Mouse (Mus musculus) skeletal muscle tissue, adult 2 months (tissue): Measurements from ENCODE around the gene Tenm3.

ENCODE experiments used
- DNase-seq: peaks from one replicate; pipeline ENCODE4 v3.0.0-alpha.2; 2012; ENCODE audit warnings: low read depth, low spot score

Tenm3 gene

DNA sequence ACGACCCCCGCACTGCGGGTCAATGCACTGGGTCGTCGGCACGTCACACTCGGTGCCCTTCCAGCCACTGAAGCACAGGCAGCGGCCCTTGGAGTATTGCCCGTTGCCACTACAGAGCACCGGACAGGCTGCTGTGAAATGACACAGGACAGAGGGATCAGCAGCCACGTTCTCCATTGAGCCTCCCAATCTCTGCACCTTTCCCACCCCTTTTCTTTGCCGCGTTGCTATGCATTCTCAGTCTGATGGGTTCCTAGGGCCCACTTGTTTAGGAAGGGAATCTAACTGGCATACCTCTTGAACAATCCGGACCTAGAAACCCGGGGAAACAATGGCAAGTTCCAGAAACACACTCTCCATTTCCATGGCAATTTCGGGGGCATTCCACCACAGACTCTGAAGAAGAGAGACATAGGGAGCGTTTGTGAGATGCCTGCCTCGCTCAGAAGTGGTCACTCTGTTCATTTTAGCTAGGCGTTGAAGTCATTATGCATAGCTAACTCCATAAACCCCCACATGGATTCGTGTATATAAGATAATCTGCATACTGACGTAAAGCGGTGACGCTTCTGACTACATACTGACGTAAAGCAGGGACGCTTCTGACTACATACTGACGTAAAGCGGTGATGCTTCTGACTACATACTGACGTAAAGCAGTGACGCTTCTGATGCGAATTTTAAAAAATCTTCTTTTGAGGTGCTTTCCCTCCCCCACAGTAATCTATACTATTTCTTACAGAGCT is 501.3 kb downstream of the Tenm3 start:
- no peak for DNase-seq

DNA sequence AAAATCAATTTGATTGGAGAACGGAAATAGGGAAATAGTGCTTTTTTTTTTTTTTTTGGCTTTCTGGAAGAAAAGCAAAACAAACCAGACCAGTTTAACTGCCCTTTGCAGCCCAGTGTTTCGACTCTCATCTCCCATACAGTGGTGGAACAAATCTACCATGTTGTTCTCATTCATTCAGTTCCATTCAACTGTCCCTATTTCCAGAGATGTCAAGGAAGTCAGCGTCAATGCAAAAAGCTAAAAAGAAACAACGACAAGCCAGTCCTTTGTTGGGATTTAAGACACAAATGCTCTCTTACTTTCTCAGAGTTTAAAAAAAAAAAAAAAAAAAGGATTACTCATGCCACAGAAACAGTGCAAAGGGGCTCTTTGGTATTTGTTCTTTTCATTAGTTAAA is 502.1 kb downstream of the Tenm3 start:
- DNase-seq: no peak

DNA sequence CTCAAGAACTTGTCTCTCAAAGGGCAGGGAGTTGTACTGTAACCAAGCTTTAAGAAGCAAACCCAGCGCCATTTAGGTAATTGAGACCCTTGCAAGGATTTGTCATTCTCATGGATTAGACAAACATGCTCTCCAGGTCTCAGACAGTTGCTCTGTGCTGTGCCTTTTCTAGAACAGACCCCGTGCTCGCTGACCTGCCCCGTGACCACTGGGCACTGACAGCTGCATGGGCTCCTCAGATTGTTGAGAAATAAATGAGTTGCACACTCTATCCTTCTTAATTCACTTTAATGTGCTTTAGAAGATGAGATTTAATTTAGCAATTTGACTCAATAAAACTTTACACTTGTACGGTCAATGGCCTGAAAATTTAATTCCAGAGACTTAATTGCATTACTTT is 502.5 kb downstream of the Tenm3 start:
- DNase-seq: no peak

DNA sequence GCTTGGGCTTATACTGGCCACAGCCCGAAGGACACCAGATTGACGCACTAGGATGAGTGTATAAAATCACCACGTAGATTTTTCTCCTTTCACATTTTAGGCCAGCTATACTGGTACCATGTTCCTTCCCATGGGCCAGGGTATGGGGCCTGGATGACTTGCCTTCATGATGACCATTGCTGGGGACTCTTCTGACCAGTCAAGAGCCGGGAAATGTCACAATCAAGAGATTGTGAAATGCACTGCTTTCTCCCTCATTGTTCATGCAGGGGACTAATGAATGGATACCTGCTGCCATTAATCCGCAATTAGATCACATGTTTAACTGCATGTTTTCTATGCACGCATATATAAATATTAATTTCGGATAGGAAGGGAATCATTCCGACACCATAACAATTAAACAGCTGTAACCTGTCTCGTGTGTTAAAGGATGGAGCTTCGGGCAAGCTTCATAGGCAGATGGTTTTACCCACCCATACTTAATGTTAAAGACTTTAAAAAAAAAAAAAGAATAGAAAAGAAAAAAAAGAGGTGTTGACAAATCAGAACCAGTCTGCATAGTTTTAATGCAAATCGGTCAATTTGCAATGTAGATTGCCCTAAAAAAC is 521.0 kb downstream of the Tenm3 start:
- DNase-seq: no peak

DNA sequence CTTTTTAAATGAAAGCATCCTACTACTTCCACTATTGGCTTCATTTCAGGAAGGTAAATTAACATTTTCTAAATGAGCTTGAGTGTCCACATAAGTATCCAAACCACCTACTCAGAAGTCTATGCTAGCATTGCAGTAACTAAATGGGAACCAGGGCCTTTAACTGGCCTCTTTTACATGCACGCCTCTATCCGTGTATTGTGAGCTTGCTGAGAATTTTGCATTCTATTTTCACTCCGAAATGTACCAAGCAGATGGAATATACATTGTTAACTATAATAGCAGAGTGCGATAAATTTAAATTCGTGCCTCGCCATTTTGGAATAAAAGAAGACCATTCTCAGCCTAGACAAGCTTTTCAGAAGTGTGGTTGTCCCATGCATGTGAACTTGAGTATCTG is 521.5 kb downstream of the Tenm3 start:
- DNase-seq: no peak

DNA sequence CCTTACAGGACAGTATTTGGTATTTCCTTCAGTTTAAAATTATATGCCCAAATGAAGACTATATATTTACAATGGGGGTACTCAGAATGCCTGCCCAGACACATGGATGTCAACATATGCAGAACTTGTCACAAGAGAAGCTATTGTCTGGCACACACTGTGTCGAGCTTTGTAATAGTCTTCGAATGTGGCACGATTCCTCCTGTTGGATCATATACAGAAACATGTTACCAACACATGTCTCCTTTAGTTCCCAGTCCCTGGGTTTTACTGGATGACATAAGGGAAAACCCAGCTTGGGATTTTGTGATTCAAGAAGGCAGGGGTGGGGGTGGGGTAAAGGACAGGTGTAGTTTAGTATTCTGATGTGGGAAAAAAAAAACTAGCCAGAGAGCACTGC is 524.1 kb downstream of the Tenm3 start:
- no peak for DNase-seq

DNA sequence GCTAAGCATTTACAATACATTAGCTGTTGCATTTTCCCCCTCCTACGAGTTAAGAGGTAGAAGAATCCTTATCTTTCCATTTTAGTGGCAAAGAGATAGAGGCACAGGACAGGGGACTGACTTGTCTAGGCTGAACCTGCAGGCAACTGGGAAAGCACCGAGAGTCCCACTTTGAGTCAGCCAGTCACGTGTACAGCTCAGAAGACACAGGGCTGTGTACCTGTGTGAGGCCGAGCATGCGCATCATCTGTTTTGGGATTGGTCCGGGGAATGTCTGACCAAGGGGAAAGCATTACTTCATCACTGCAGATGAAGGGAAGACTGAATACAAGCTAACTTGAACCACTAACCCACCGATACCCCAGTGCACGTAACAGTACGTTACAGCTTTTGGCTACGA is 526.3 kb downstream of the Tenm3 start:
- no peak for DNase-seq

DNA sequence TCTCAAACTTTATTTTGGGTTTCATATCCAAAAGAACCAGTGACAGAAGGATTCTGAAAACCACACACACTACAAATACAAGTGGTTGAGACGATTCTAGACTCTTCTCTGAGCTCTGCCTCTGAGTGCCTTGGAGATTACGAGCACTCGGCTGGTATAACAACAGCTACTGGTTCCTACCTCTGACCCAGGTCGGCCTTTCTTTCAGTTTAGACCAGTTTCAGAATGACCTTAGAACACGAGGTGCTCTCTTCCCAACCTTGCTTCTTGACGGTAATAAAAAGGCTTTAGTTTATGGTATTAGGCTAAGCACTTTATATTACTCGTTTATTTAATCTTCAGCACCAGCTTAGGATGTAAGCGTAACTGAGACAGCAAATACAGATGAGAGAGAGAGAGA is 528.1 kb downstream of the Tenm3 start:
- no peak for DNase-seq

DNA sequence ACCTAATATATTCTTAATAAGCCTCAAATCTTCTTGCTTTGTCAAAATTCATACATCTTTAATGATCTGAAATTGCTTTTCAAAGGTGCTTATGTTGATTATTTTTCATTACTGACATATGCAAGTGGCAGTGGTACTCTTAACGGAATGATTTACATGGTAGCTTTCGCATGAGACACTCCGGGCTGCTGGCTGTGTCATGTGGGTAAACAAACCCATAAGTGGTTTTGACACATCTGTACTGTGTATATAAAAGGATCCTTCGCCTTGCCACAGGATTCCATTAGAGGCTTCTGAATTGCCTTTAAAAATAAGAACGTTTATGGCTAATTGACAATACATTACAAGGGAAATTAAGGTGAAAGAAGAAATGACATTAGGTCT is 529.8 kb downstream of the Tenm3 start:
- DNase-seq: no peak

DNA sequence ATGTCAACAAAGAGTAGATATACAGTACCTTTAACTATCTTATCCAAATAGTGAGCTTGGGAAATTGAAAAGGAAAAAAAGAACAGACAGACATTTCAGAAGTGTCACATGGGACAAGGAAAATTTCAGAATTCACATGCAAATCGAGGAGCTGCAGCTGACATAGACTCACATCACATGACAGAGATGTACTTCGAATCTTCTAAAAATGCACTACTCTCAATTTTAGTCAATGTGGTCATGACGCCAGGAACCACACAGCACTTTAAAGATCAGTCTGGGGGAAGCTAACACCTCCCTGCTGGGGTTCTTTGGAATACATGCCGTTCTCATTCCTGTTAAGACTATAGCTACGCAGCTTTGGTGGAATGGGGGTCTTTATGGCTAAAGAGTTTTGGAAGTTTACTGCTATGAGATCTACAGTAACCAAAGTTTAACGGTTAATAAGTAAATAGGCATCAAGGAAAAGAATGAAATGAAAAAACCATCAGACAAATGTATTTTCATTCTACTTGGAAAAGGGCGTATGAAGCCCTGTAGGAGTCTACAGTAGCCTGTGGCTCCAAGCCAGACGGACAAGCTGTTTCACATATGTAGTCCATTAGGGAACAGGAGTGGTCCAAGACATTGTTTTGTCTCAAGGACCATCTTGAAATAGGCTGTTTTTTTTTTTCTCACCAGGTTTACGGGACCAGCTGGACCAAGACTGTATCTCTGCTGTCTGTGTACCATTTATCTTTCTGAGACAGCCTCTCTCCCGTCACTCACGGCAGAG is 530.4 kb downstream of the Tenm3 start:
- no peak for DNase-seq

DNA sequence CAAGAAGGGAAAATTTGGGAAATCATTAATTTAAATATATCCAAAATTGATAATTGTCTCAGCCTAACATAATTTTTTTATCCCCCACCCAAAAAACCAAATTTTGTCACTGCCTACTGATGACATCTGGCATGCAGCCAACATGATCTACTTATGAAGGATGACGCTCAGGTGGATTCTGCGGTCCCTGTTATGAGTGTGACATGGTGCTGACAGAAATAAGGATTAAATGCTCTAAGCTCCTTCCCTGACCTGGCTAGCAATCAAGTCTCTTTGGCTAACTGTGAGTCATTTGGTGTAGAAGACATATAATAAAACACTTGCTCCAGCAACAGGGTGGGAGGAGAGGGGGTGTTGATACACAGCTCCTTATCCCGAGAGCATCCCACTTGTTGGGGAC is 532.0 kb downstream of the Tenm3 start:
- DNase-seq: no peak

DNA sequence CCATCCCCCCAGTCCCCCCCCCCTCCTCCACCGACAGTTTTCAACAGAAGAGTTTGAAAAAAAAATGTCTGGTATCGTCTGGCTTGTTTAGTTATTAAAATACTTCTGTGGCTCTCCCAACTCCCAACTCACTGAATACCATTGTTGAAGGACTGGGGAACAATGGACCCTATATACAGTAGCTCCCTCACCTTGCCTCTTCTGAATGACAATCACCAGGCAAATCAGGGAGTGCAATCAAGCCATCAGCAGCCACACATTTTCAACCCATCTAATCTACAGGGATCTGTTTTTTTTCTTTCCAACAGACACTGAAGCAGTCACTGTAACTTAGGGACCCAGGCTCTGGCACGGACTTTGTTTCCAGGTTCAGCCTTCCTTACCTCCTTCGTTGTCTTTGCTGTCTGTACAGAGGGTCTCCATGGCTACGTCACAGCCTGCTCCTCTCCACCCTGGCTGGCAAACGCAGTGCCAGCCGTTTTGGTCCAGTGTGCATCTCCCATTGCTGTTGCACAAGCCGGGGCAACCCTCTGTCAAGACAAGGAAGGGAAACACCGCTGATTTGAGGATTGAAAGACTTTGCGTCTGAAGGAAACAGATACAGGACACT is 533.4 kb downstream of the Tenm3 start:
- DNase-seq: no peak

DNA sequence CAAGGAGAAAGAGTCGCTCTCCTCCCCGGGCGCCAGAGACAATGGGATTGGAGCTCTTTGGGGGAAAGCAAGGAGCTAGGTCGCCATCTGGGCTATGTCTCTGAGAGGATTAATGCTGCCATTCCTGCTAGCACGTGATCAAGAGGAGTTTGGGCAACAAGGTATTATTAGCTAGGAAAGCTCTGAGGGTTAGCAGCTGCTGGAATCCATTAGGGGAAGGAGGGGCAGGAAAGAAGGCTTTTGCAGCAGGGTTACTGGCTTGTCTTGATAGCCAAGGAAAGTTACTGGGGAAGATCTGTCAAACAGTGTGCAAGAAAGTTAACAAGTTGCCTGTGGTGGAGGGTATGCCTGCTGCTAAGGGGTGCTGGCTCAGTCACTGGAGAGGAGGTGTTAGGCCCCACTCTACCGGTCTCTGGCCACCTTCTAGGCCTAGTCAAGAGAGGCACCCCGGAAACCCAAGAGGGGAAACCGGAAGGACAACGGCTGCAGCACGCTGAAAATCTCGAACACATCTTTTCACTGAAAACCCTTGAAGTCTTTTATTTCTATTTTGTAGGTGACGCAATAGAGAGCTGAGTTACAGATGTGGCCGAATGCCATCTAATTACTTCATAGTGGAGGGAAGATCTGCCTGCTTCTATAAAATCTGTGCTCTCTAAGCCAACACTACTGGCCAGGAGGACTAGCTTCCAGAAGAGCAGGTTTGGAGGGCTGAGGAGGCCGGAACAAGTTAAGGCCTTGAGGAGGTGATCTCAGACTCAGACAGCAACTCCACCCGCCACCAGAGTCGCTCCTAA is 534.4 kb downstream of the Tenm3 start:
- peak; percentile 32 for DNase-seq

DNA sequence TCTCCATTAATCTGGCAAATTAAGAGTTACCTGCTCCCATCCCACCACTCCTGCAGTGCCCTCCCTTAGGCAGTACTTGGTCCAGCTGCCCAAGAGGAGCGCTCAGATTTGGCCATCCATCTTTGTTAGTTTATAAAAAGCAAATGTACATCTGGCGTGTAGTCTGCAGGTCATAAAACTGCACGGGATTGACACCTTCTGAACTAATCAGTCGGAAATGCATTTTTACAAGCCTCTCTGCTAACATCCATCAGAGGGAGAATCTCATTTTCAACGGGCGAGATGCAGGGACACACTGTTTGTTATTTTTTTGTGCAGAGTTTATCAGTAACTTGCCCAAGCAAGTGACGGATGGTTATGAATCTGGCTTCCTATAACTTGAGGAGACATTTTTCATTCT is 539.5 kb downstream of the Tenm3 start:
- no peak for DNase-seq

DNA sequence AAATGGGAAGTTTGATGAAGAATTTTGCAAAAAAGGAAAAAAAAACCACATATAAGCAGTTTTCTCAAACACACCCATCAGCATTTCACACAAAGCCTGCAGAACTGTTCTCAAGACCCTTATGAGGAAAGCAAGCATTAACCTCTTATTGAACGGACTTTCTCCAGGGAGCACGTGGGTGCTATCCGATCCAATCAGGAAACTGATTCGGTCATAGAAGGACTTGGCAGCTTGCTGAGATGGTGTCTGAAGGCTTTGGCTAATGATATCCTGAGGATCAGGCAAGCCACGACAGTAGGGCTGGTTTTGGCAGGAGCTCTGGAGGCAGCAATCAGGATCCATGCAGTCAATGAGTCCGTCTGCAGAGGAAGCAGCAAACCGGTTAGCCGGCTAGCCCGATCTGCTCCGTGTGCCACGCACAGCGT is 543.1 kb downstream of the Tenm3 start:
- DNase-seq: peak; percentile 18

DNA sequence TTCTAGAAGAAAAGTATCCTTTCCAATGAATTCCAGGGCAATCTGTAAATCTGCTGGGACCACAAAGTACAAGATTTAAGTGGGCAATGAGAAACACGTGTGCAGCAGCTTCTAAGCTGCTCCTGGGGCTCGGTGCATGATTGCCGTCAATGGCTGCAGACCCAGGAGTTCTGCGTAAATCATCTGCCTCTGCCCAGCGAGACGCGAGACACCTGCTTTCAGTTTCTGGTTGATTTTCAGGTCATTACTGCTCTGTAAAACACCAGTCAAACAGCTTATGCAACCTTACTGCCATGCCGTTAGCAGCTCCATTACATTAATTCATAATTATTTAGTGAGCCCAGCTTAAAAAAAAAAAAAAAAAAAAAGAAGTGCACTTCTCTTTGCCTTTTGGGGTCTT is 543.7 kb downstream of the Tenm3 start:
- DNase-seq: no peak

DNA sequence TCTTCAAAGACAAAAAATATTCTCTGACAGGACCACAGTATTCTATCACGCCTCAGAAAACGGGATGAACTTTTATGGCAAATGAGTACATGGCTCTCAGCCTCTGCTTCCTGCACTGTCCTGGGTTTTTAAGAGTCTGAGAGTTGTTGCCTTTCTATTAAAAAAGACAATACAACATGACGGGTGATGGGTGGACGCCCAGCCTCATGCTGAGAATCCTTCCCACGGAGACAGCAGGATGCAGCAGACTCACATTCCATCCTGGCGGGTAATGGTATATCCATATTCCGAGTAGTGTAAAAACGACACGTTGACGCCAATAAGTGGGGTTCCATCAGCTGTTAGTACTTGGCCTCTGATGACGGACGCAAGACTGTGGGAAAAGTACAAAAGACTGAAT is 544.4 kb downstream of the Tenm3 start:
- DNase-seq: no peak

DNA sequence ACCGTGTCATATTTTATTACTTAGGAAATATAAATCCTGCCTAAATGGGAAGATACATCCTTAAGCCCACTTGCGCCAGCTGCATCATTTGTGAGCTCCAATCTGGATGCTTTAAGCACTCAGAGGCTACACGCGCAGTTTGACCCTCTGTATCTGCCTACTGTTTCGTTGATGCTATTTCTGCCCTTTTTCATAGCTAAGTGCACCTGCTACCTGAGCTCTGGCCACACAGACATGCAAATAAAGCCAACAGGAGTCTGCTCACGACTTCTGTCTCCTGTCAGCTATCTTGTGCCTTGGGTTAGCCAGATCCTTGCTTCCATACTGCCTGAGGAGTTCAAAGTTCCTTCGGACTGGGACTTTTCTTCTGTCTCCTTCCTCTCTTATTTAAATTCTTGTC is 547.4 kb downstream of the Tenm3 start:
- no peak for DNase-seq

DNA sequence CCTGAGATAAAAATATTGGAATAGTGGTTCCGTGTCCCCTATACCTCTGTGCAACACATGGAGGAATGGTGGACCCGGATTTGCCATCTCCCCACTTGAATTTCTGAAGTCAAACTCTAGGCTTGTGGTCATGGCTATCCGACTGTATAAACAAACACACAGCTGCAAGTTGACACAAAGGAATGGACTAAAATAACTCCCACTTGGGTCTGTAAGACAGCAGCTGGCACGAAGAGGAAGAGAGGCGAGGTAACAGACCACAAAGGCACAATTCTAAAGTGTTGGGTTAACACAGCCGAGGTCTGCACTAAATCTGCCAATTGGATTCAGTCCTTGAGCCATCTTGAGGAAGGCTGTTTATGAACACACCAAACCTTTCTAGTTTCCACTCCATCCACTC is 548.2 kb downstream of the Tenm3 start:
- DNase-seq: no peak

DNA sequence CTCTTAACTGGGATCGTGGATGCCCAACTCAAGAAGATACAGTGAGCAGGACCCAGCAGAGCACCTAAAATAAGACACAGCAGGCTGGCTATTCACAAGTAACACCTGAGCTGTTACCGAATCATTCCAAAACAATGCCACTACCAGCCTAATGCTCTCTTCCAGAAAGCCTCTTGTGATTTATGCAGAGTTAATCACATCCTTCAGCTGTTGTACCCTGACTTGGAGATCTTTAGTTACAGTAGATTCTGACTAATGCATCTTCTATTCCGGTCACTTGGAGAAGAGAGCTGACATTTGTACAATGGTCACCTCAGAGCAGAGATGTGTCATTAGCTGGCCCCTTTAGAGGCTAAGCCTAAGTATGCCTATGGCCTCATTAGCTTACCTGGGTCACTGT is 550.0 kb downstream of the Tenm3 start:
- DNase-seq: no peak

DNA sequence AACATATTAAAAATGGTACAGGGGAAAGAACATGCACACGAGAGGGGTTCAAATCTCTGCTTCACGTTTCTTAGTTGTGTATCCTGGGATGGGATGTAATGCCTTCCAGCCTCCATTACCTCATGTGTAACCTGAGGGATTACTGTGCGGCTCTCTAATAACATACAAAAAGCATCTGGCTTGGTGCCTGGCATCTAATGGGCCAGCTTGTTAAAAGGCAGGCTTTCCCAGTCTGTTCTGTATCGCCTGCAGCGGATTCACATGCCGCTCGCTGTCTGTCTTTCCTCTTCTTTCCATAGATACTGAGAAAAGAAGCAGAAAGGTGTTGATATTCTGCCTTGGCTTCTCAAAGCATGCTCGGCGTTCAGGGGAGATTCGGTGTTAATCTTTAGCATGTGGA is 558.3 kb downstream of the Tenm3 start:
- no peak for DNase-seq

DNA sequence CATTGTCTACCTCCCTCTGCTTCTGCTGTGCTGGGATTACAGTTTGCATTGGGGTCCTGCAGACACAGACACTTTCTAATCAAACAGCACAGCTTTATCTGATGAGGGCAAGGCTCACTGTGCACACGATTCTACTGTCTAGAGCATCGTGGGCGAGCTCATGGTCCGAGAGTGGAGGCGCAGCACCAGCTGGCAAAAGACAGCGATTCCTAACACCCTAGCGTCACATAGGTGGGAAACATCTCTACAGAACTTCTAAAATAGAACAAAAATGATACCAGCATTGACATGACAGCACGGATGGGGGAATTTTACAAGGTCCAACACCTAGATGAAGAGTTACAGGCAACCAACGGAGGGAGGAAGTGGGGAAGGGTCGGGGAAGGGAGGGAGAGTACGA is 561.9 kb downstream of the Tenm3 start:
- DNase-seq: no peak
